Mouse (Mus musculus): Measurements from ENCODE around the gene Gm8922. TPM values are rescaled to one million over a fixed set of nuclear protein-coding genes. Genes with fewer than 3 reads are reported as not detected.
"Not testable (repeated sequence)": the region's sequence is repeated elsewhere in the genome, so short reads cannot be mapped to it uniquely, and the experiment has no call there.

Gene Gm8922
- not detected in 2 replicates for polyA plus RNA-seq (2012)

DNA sequence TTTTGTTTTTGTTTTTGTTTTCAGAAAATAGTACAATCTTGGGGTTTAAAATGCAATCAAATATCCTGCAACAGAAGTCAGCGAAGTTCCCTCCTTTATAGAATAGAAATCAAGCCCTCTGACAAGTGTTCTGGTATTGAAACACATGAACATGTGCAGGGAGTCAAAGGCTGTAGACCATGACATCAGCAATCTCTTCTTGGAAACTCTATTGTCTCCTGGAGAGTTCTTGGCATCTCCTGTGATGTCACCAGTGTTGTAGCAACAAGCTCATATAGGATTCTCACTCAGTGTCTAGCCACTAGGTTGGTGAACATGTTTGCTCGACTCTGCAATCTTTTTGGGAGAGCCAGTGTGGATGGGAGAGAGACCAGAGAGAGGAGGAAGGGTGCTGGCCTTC lies at the start of gene Gm8922:
Gene Gm8922, plus strand, starts transcription at position 301 of the 400 bp plus-strand sequence.
- not testable (repeated sequence) for H3K4me1 ChIP-seq (ENCODE audit: control insufficient read depth)

More for the DNA sequence above, at the start of gene Gm8922:
- not testable (repeated sequence) for H3K4me3 ChIP-seq (replicated peaks); H3K36me3 ChIP-seq (ENCODE audit: control insufficient read depth); H3K27me3 ChIP-seq (ENCODE audit: control insufficient read depth); H3K9me3 ChIP-seq (ENCODE audit: control insufficient read depth, low read length)

Other genes with a start within 250 kb of the Gm8922 start
- not detected in 2 replicates for gene Gm8906, start 179.3 kb upstream of the Gm8922 start, polyA plus RNA-seq (2012)
- gene Gm6460, start 87.0 kb upstream of the Gm8922 start, polyA plus RNA-seq (2012), result not detected in 2 replicates
- gene Gm8926, start 88.6 kb downstream of the Gm8922 start, polyA plus RNA-seq (2012), result not detected in 2 replicates
- gene Gm6465, start 163.6 kb downstream of the Gm8922 start, polyA plus RNA-seq (2012), result not detected in 2 replicates
- gene 4933402N22Rik, start 236.1 kb downstream of the Gm8922 start, polyA plus RNA-seq (2012), result not detected in 2 replicates

All from erythroblast, embryonic 14.5 days (primary cell).